Mouse (Mus musculus): Measurements from ENCODE around the gene Gm42417.

DNA sequence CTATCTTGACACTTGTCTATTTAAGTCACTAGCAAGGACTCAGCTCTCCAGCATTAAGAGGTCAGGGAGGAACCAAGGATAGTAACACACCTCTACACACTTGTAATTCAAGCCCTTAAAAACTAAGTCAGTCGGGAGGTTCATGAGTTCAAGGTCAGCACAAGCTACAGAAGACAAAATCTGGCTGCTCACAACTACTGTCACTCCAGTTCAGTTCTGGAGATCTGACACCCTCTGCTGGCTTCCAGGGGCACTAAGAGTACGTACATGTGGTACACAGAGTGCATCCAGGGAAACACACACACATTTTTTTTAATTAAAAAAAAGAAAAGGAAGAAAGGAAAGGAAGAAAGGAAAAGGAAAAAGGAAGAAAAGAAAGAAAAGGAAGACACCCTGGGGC is 42.5 kb downstream of the Gm42417 start:
- TF ChIP-seq POLR2A (IDR thresholded peaks at IDR 0.05; ENCODE audit: control insufficient read depth, extremely low read depth, insufficient read depth, low read length, poor library complexity) (no peak), CTCF (IDR thresholded peaks at IDR 0.05; ENCODE audit: borderline replicate concordance, control insufficient read depth, extremely low read depth, insufficient read depth, low read length, poor library complexity) (no peak)
